In genomic region chr10:117860958-117861357, GRCm38 (mm10) we compare ENCODE assay signal across 10 mouse cellular contexts. TPM values are rescaled to one million over a fixed set of nuclear protein-coding genes. Genes with fewer than 3 reads are reported as not detected.
DNase-seq lines count a peak whose midpoint lies in the region; ATAC-seq and TF ChIP-seq lines count a peak whose summit lies in the region.
"Had no signal": no experiment of that assay in that cellular context is flagged by ENCODE, and none has a peak within 500 bp of the region (broad histone marks: within the 10 kb centered on the region; RNA-seq: fewer than 3 reads in every experiment).

No protein-coding gene starts in this region.

- H3K36me3 ChIP-seq in E14TG2a.4 (ENCODE audit: insufficient read depth, low read length), result no peaks in the 10 kb centered on the region
- H3K36me3 ChIP-seq in lung, embryonic 14.5 days (ENCODE audit: insufficient read depth), result no peaks in the 10 kb centered on the region

- no peaks in the 10 kb centered on the region; the same call in 1 of the 2 replicates for H3K27me3 ChIP-seq in E14TG2a.4 (ENCODE audit: insufficient read depth, low read length)
- no peaks in the 10 kb centered on the region for H3K27me3 ChIP-seq in lung, embryonic 14.5 days (ENCODE audit: insufficient read depth, low read length)

- WGBS in lung, embryonic 14.5 days, result 61% methylated on average over 16 of the region's 16 CpGs

- H3K9ac ChIP-seq in lung, embryonic 14.5 days, result no peak overlapping the region

- H3K4me3 ChIP-seq in E14TG2a.4 (replicated peaks; ENCODE audit: low read length), result peak overlapping the region; percentile 57
- peak overlapping the region; percentile 31 for H3K4me3 ChIP-seq in bone marrow macrophage, adult 2 months (ENCODE audit: insufficient read depth, low read length)
- no peak overlapping the region for H3K4me3 ChIP-seq in lung, embryonic 14.5 days (ENCODE audit: low read depth, low read length)

- no peak overlapping the region for H3K4me2 ChIP-seq in lung, embryonic 14.5 days

- no peak; the same call in 1 of the 2 replicates for TF ChIP-seq POLR2A in bone marrow macrophage, adult 2 months (IDR thresholded peaks at IDR 0.05; ENCODE audit: borderline replicate concordance, low read depth, low read length)

- peak overlapping the region; percentile 71 for H3K27ac ChIP-seq in bone marrow macrophage, adult 2 months (ENCODE audit: insufficient read depth, low read depth, low read length)
- peak overlapping the region; percentile 69 for H3K27ac ChIP-seq in lung, embryonic 14.5 days (ENCODE audit: low read depth)
- H3K27ac ChIP-seq: kidney, postnatal 0 days had no signal

- TF ChIP-seq CTCF in E14TG2a.4 (conservative IDR thresholded peaks at IDR 0.05; ENCODE audit: low read length), result no peak
- TF ChIP-seq CTCF in bone marrow macrophage, adult 2 months (IDR thresholded peaks at IDR 0.05; ENCODE audit: low read depth, low read length), result no peak
- no peak for TF ChIP-seq CTCF in lung, embryonic 14.5 days (IDR thresholded peaks at IDR 0.05; ENCODE audit: low read depth)

- peak; percentile 41 for DNase-seq in lung, embryonic 14.5 days
- peak; percentile 67 to 74 for DNase-seq in spleen, adult 18-20 months
- no peak for DNase-seq in frontal cortex, postnatal 25 days (ENCODE audit: low spot score in 2 of 2)
- no peak for DNase-seq in ovary, postnatal 36 days (ENCODE audit: low spot score)
- no peak for DNase-seq in urinary bladder, postnatal 10 days (ENCODE audit: low spot score)
- DNase-seq in layer of hippocampus, adult 8-10 months (ENCODE audit: low spot score in 2 of 2), result no peak

- H3K4me1 ChIP-seq in E14TG2a.4 (replicated peaks; ENCODE audit: low read depth, low read length), result peaks cover 34% of the 10 kb centered on the region
- H3K4me1 ChIP-seq in bone marrow macrophage, adult 2 months (ENCODE audit: control insufficient read depth, insufficient read depth, low read length), result peaks cover 19% of the 10 kb centered on the region
- H3K4me1 ChIP-seq in lung, embryonic 14.5 days (ENCODE audit: insufficient read depth), result no peaks in the 10 kb centered on the region

- peak; percentile 33; the same call in 1 of the 2 replicates for ATAC-seq in lung, embryonic 14.5 days (ENCODE audit: insufficient read depth)
- ATAC-seq: forebrain, embryonic 16.5 days had no signal

- H3K9me3 ChIP-seq in E14TG2a.4 (ENCODE audit: low read length), result no peaks in the 10 kb centered on the region
- no peaks in the 10 kb centered on the region for H3K9me3 ChIP-seq in lung, embryonic 14.5 days (ENCODE audit: low read depth, low read length)

RNA-seq across cellular contexts. Expression of gene Rap1b, which starts 15.1 kb away (rescaled TPM):
- 454 and 458 TPM in 2 replicates for polyA plus RNA-seq in bone marrow macrophage, adult 2 months (2012; ENCODE audit: insufficient read depth, insufficient read length, missing spikeins)
- polyA plus RNA-seq in lung, embryonic 14.5 days (2014; fragmentation: Nextera tagmentation; extraction: Ambion mirVana), result 214 and 220 TPM in 2 replicates
- 10 to 100 TPM; 56.6 to 59.8 (median 59.1) TPM for total RNA-seq in layer of hippocampus, adult 8-10 months (2022)

Comparison
In these comparisons a context has a peak if more than half of its experiments do, and no peak if none do; other contexts are left out.
1. DNase-seq: peak in lung, embryonic 14.5 days (single experiment) and spleen, adult 18-20 months (2 of 2); none in frontal cortex, postnatal 25 days (0 of 2), ovary, postnatal 36 days (single experiment), urinary bladder, postnatal 10 days (single experiment) and layer of hippocampus, adult 8-10 months (0 of 2).